Mouse (Mus musculus) limb, embryonic 12.5 days (tissue): ENCODE results near the gene AU018091. TPM values are rescaled to one million over a fixed set of nuclear protein-coding genes. Genes with fewer than 3 reads are reported as not detected.
"Not testable (repeated sequence)": the region's sequence is repeated elsewhere in the genome, so short reads cannot be mapped to it uniquely, and the experiment has no call there.

ENCODE experiments used
- ATAC-seq: fragments of 200-750 bp; cut with Nextera tagmentation; 2 replicates; pipeline ENCODE4 v1.8.0; 2017; ENCODE audit warnings: low read depth, moderate TSS enrichment; ENCODE audit not compliant: insufficient number of reproducible peaks, insufficient read depth, low FRiP score, low TSS enrichment
- H3K27ac ChIP-seq: fragments of 300-500 bp; sonication (generic); 2 replicates; pipeline ENCODE4 v1.5.1; 2016; ENCODE audit warnings: mild to moderate bottlenecking, moderate library complexity
- H3K27me3 ChIP-seq: fragments of 300-500 bp; sonication (generic); 2 replicates; pipeline ENCODE4 v1.6.1; 2016; ENCODE audit warnings: mild to moderate bottlenecking, moderate library complexity
- H3K36me3 ChIP-seq: fragments of 300-500 bp; sonication (generic); 2 replicates; pipeline ENCODE4 v1.6.1; 2016; ENCODE audit warnings: mild to moderate bottlenecking, moderate library complexity
- H3K4me1 ChIP-seq: fragments of 300-500 bp; sonication (generic); replicated peaks from 2 replicates; pipeline ENCODE4 v1.6.1; 2016
- H3K4me2 ChIP-seq: fragments of 300-500 bp; sonication (generic); 2 replicates; pipeline ENCODE4 v1.6.1; 2016; ENCODE audit warnings: mild to moderate bottlenecking, moderate library complexity
- H3K4me3 ChIP-seq: fragments of 300-500 bp; sonication (generic); replicated peaks from 2 replicates; pipeline ENCODE4 v1.5.1; 2016; ENCODE audit warnings: mild to moderate bottlenecking
- H3K9ac ChIP-seq: fragments of 300-500 bp; sonication (generic); replicated peaks from 2 replicates; pipeline ENCODE4 v1.6.1; 2016; ENCODE audit warnings: mild to moderate bottlenecking, moderate library complexity
- H3K9me3 ChIP-seq: fragments of 300-500 bp; sonication (generic); 2 replicates; pipeline ENCODE4 v1.6.1; 2016; ENCODE audit warnings: mild to moderate bottlenecking, moderate library complexity
- WGBS: fragments of 180-500 bp; shearing (Covaris S2); methylation state at CpG from one replicate; pipeline ENCODE4 v1.1.7; 2016; 5-methylcytosine and 5-hydroxymethylcytosine counted together
- polyA plus RNA-seq: library from polyadenylated mRNA; unstranded; fragments of >200 nt; fragmentation: Nextera tagmentation; extraction: Ambion mirVana; gene quantifications from 2 replicates; pipeline ENCODE4 v1.2.1, GENCODE M21; 2016

The AU018091 gene
- polyA plus RNA-seq, 1 experiment from 2014 or later = 0.54 TPM

DNA sequence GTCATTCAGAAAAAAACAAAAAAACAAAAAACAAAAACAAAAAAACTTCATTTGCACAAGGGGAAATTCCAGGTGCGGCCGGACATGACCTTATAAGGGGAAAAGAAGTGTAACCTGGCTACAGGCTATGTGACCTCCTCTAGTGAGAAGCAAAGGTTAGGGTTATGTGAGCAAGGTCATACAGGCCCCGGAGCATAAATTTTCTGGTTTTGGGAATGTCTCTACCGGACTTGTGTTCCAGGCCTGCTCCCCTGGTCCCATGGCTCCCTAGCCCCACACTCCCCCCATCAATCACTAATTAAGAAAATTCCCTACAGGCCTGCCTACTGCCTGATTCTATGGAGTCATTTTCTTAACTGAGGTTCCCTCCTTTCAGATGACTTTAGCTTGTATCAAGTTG lies 2.7 kb downstream of the AU018091 start:
- 88% methylated on average over 4 of the region's 4 CpGs for WGBS
- no peak overlapping the region for H3K9ac ChIP-seq
- no peak for ATAC-seq

GRCm38 (mm10) chr7:3164991-3165390 lies 4.0 kb downstream of the AU018091 start:
- Histone ChIP-seq H3K27ac (no peak overlapping the region), H3K9ac (no peak overlapping the region), H3K36me3 (no peaks in the 10 kb centered on the region), H3K4me1 (no peaks in the 10 kb centered on the region), H3K9me3 (no peaks in the 10 kb centered on the region), H3K4me2 (no peak overlapping the region), H3K27me3 (no peaks in the 10 kb centered on the region), H3K4me3 (no peak overlapping the region)
- ATAC-seq = no peak

More for the DNA sequence above, 2.7 kb downstream of the AU018091 start:
- no peaks in the 10 kb centered on the region for H3K27me3 ChIP-seq
- H3K4me1 ChIP-seq = no peaks in the 10 kb centered on the region
- no peak overlapping the region for H3K27ac ChIP-seq
- no peaks in the 10 kb centered on the region for H3K9me3 ChIP-seq
- no peak overlapping the region for H3K4me2 ChIP-seq
- no peak overlapping the region for H3K4me3 ChIP-seq
- no peaks in the 10 kb centered on the region for H3K36me3 ChIP-seq

DNA sequence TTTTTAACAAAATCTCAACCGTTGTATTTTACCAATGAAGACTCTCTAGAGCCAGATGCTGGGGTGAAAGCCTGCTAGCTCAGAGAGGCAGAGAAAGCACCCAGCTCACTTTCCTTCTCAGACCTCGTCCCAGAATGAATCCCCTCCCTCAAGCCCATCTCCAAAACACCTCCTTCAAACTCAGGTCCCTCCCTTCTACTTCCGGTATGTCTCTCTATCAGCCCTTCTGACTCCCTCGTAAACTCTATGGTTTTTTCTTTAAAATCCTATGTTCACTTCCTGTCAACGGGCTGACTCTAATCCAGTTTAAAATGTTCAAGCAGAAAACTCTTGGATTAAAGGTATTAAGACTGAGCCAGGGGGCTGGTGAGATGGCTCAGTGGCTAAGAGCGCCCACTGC lies 4.6 kb downstream of the AU018091 start:
- no peaks in the 10 kb centered on the region for H3K36me3 ChIP-seq
- no peaks in the 10 kb centered on the region for H3K4me1 ChIP-seq
- no peak overlapping the region for H3K27ac ChIP-seq
- WGBS = 81% methylated on average over 6 of the region's 6 CpGs
- no peaks in the 10 kb centered on the region for H3K9me3 ChIP-seq
- no peaks in the 10 kb centered on the region for H3K27me3 ChIP-seq
- H3K9ac ChIP-seq = no peak overlapping the region
- ATAC-seq = no peak
- no peak overlapping the region for H3K4me3 ChIP-seq
- H3K4me2 ChIP-seq = no peak overlapping the region

DNA sequence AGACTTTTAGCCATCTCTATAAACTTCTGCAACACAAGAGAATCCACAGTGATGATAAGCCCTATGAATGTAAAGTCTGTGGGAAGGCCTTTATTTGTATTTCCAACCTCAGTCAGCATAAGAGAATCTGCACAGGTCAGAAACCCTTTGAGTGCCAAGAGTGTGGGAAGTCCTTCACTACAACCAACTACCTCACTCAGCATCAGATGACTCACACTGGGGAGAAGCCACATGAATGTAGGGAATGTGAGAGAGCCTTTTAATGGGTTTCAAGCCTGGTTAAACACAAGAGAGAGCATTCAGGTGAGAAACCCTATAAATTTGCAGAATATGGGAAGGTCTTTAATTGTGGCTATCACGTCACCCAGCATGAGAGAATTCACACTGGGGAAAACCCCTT lies 18.6 kb downstream of the AU018091 start:
- Histone ChIP-seq H3K9me3 (0 out of 2 replicates have a peak, but pooled peaks cover 7% of the 10 kb centered on the region), H3K27me3 (no peaks in the 10 kb centered on the region), H3K9ac (no peak overlapping the region), H3K4me2 (no peak overlapping the region), H3K27ac (no peak overlapping the region), H3K4me1 (no peaks in the 10 kb centered on the region), H3K4me3 (no peak overlapping the region), H3K36me3 (no peaks in the 10 kb centered on the region)
- no peak for ATAC-seq
- WGBS = 78% methylated on average over 1 of the region's 1 CpGs

GRCm38 (mm10) chr7:3146072-3146471 lies 22.9 kb downstream of the AU018091 start:
- ATAC-seq = no peak
- H3K36me3 ChIP-seq = no peaks in the 10 kb centered on the region

DNA sequence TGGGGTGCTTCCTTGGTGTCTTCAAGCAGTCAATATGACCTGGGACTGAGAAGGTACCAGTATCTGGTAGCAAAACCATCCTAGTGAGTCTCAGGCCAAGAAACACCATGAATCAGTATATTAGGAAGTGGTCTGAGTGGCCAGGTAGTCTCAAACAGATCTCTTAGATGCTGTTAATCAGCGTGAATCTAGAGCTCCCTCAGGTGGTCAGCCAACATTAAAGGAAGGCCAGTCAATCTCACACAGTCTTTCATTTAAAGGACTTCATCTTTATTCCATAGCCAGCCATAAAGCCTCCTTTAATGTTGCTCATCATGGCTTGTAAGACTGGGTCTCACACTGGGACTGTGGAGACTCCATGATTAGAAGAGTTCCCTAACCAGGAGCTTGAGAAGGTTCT lies 25.7 kb downstream of the AU018091 start:
- Histone ChIP-seq H3K27me3 (no peaks in the 10 kb centered on the region), H3K4me2 (no peak overlapping the region), H3K4me3 (no peak overlapping the region), H3K9me3 (peaks cover 8% of the 10 kb centered on the region; the same call in 1 of the 2 replicates), H3K36me3 (no peaks in the 10 kb centered on the region), H3K9ac (no peak overlapping the region), H3K4me1 (no peaks in the 10 kb centered on the region), H3K27ac (no peak overlapping the region)
- no peak for ATAC-seq
- 15% methylated on average over 1 of the region's 1 CpGs for WGBS

More at GRCm38 (mm10) chr7:3146072-3146471, 22.9 kb downstream of the AU018091 start:
- H3K27me3 ChIP-seq = no peaks in the 10 kb centered on the region
- H3K4me2 ChIP-seq = no peak overlapping the region
- H3K4me3 ChIP-seq = no peak overlapping the region
- no peak overlapping the region for H3K27ac ChIP-seq
- H3K9me3 ChIP-seq = peaks cover 11% of the 10 kb centered on the region; the same call in 1 of the 2 replicates
- H3K9ac ChIP-seq = no peak overlapping the region
- no peaks in the 10 kb centered on the region for H3K4me1 ChIP-seq

- H3K4me3 ChIP-seq = no peak overlapping the region
- ATAC-seq = no peak
- 77% methylated on average over 4 of the region's 4 CpGs for WGBS
- H3K27me3 ChIP-seq = no peaks in the 10 kb centered on the region
- H3K9me3 ChIP-seq = peaks cover 22% of the 10 kb centered on the region; the same call in 1 of the 2 replicates
- H3K36me3 ChIP-seq = no peaks in the 10 kb centered on the region
- H3K4me2 ChIP-seq = no peak overlapping the region
- H3K9ac ChIP-seq = no peak overlapping the region
- no peak overlapping the region for H3K27ac ChIP-seq
- no peaks in the 10 kb centered on the region for H3K4me1 ChIP-seq
Observed at GRCm38 (mm10) chr7:3135606-3136005, 33.4 kb downstream of the AU018091 start.

GRCm38 (mm10) chr7:3134654-3135053 lies 34.3 kb downstream of the AU018091 start:
- WGBS = 60% methylated on average over 1 of the region's 1 CpGs
- Histone ChIP-seq H3K27me3 (no peaks in the 10 kb centered on the region), H3K36me3 (no peaks in the 10 kb centered on the region), H3K4me2 (no peak overlapping the region), H3K4me3 (no peak overlapping the region), H3K27ac (no peak overlapping the region), H3K9ac (no peak overlapping the region), H3K4me1 (no peaks in the 10 kb centered on the region), H3K9me3 (peaks cover 22% of the 10 kb centered on the region; the same call in 1 of the 2 replicates)
- no peak for ATAC-seq

GRCm38 (mm10) chr7:3130342-3130741 lies 38.7 kb downstream of the AU018091 start:
- ATAC-seq = no peak
- Histone ChIP-seq H3K4me3 (no peak overlapping the region), H3K36me3 (no peaks in the 10 kb centered on the region), H3K9me3 (peaks cover 22% of the 10 kb centered on the region; the same call in 1 of the 2 replicates), H3K27ac (no peak overlapping the region), H3K4me2 (no peak overlapping the region), H3K27me3 (no peaks in the 10 kb centered on the region), H3K4me1 (no peaks in the 10 kb centered on the region), H3K9ac (no peak overlapping the region)
- WGBS = 61% methylated on average over 1 of the region's 1 CpGs

DNA sequence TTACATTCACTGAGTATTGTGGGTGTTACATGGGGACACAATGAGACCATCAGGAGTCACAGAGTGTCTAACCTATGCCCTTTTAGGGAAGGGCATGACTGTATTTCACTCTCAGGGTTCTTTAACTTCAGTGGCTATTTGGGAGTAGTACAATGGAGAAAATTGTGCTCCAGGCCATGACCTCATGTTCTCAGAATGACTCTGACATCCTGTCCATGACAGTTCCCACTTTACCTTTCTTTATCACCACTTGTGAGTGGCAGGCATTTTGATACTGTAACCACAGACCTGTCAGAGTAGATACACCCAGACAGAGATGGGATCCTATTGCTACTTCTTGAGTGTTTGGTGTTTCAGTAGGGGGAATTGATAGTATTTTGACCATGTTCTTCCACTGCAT lies 40.4 kb downstream of the AU018091 start:
- ATAC-seq, H3K4me1 ChIP-seq, H3K4me3 ChIP-seq, H3K27ac ChIP-seq, H3K36me3 ChIP-seq, H3K9me3 ChIP-seq, H3K9ac ChIP-seq, H3K4me2 ChIP-seq, H3K27me3 ChIP-seq: not testable (repeated sequence)

DNA sequence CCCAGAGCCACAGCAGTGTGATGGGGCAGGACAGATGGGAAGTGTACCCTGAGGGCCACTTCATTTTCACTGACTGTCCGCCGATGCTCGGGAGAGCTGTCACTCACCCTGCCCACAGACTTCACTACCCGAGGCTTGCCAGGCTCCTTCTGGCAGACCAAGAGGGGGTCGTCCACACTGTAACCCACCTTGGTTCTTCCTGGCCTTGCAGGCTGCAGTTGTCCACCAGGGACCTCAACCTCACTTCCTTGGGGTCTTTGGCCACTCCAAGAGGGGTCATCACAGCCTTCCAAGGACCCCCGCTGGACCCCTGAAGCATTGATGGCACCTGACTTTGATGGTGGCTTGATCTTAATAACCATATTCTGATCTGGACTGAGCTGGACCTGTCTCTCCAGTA lies 57.8 kb downstream of the AU018091 start:
- not testable (repeated sequence) for H3K27ac ChIP-seq, H3K9ac ChIP-seq, H3K4me1 ChIP-seq, ATAC-seq, H3K36me3 ChIP-seq, H3K4me2 ChIP-seq, H3K4me3 ChIP-seq, H3K27me3 ChIP-seq, H3K9me3 ChIP-seq
- no CpG with 5 or more reads among the region's 6 CpGs for WGBS

- H3K27ac ChIP-seq, H3K27me3 ChIP-seq, H3K4me2 ChIP-seq, H3K9me3 ChIP-seq, H3K4me1 ChIP-seq, H3K4me3 ChIP-seq, ATAC-seq, H3K36me3 ChIP-seq, H3K9ac ChIP-seq: not testable (repeated sequence)
- 67% methylated on average over 13 of the region's 13 CpGs for WGBS
Observed at GRCm38 (mm10) chr7:3106516-3107077, 62.4 kb downstream of the AU018091 start.
